Mouse (Mus musculus): ENCODE results near the gene Idua. TPM values are rescaled to one million over a fixed set of nuclear protein-coding genes. Genes with fewer than 3 reads are reported as not detected.

The Idua gene
- polyA plus RNA-seq, 1 experiment from 2014 or later: 10.2 TPM

DNA sequence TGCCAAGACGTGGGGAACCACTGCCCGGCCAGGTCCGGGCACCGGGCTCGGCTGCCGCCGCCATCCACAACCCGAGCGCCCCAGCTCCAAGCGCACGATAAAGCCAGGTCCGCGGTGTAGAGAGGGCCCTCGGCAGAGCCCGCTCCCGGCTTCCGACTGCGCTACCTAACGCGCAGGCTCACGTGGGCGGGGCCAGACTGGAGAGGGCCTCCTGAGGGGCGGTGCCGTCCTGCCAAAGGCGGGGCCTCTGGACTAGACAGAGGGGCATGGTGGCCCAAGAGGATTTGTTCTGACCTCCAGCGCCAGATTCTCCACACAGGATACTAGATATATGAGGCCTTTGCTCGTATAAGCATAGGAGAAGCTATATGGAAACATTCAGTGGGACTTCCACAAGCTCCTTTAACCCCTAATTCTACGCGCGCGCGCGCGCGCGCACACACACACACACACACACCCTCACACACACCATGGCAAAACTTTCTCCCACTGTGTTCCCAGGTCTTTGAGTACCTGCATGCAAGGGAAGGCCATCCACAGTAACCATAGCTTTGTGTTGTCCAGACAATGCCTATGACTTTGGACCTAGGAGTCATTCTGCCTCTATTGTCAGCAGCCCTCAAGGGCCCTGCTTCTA is 619 bp downstream of the Idua start:
- H3K27me3 ChIP-seq (ENCODE audit: poor library complexity, severe bottlenecking): peaks cover 5% of the 10 kb centered on the region
- H3K27ac ChIP-seq: peak overlapping the region; percentile 88

DNA sequence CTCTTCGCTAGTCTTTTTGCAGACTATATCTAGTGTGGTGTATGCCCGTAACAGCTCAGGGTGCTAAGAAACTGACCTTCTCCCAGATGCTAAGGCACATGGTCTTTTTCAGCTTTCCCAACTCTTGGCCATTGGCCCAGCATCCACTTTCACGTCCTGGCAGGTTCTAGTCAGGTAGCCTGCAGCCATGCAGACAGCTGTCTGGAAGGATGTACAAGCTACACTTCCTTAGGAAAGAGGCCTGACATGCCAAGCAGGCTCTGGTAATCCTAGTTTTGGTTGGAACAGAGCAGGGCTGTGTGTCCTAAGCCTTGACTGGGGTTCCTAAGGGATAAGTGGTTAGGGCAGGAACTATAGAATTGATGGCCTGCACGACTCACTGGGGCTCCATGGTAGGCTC is 2.6 kb downstream of the Idua start:
- Histone ChIP-seq H3K27ac (no peak overlapping the region), H3K36me3 (replicated peaks) (peaks cover under 1% of the 10 kb centered on the region; the same call in 1 of the 2 replicates), H3K27me3 (ENCODE audit: poor library complexity, severe bottlenecking) (peaks cover 5% of the 10 kb centered on the region), H3K4me1 (peaks cover 30% of the 10 kb centered on the region), H3K4me3 (no peak overlapping the region), H3K9me3 (no peaks in the 10 kb centered on the region)
- no peak for DNase-seq (ENCODE audit: extremely low spot score, low spot score)
- WGBS: 88% methylated on average over 4 of the region's 4 CpGs

More for the DNA sequence above, 619 bp downstream of the Idua start:
- DNase-seq (ENCODE audit: extremely low spot score, low spot score): peak; percentile 84
- WGBS: 12% methylated on average over 36 of the region's 36 CpGs
- H3K9me3 ChIP-seq: no peaks in the 10 kb centered on the region
- H3K4me3 ChIP-seq: peak overlapping the region; percentile 88
- H3K36me3 ChIP-seq (replicated peaks): peaks cover 19% of the 10 kb centered on the region
- peaks cover 30% of the 10 kb centered on the region for H3K4me1 ChIP-seq

DNA sequence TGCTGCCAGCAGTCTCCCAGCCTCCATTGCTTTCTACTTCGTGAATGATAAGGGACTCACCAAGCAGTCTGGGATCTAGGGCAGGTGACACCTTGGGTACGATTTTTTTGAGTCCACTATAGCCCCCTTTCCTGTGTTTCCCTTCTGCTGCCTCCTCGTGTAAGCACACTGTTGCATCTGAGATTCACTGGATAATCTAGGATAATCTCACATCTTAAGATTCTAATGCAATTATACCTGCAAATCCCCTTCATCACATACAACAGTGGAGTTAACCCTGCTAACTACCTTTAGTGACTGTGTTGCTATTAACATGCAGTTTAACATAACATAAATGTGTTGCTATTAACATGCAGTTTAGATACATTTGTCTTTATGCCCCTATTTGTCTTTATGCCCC is 4.9 kb downstream of the Idua start:
- H3K9me3 ChIP-seq: no peaks in the 10 kb centered on the region
- no peak overlapping the region for H3K27ac ChIP-seq
- peaks cover 5% of the 10 kb centered on the region for H3K27me3 ChIP-seq (ENCODE audit: poor library complexity, severe bottlenecking)
- H3K36me3 ChIP-seq (replicated peaks): no peaks in the 10 kb centered on the region
- H3K4me3 ChIP-seq: no peak overlapping the region
- 61% methylated on average over 3 of the region's 3 CpGs for WGBS
- peaks cover 26% of the 10 kb centered on the region for H3K4me1 ChIP-seq
- DNase-seq (ENCODE audit: extremely low spot score, low spot score): no peak

DNA sequence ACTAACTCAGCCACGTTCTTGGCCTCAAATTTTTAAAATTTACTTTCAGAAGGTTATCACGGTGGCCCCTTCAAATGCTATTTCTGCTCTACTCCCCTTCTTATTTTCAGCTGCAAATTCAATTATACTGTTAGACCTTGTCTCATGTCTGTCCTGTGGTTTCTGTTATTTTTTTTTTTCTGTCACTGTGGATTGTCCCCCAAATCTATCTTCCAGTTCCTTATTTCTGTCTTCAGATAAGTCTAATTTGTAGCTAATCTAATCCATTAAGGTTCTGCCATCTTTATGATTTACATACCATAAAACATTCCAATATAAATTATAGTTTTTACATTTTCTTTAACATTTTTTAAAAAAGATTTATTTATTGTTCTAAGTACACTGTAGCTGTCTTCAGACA is 7.2 kb downstream of the Idua start:
- Histone ChIP-seq H3K27me3 (ENCODE audit: poor library complexity, severe bottlenecking) (peaks cover 5% of the 10 kb centered on the region), H3K27ac (no peak overlapping the region), H3K36me3 (replicated peaks) (peaks cover 12% of the 10 kb centered on the region), H3K9me3 (no peaks in the 10 kb centered on the region), H3K4me3 (no peak overlapping the region), H3K4me1 (peaks cover 20% of the 10 kb centered on the region)
- WGBS: 92% methylated on average over 2 of the region's 2 CpGs
- DNase-seq (ENCODE audit: extremely low spot score, low spot score): no peak

DNA sequence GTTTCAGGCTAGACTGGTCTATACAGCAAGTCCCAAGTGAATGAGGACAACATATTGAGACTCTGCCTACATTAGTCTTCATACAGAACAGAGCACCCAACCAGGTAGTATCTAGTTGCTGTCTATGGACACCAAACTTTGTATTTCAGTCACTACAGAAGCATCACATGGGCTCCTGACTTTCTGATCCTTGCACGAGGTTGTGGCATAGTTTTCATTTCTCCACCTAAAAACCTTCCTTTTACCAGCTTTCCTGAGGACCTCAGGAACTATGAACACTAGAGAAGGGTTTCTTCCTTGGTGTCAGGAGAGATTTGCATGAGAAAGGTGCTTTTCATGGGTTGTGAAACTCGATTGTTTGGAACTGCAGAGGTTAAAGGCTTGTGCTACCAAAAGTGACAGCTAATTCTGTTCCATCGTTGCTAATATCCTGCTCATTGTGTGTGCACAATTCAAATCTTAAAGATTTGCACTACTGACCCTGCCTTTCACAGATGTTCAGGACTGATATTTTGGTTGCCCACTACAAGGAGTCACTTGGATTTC is 8.3 kb downstream of the Idua start:
- Histone ChIP-seq H3K27ac (peak overlapping the region; percentile 93), H3K9me3 (no peaks in the 10 kb centered on the region), H3K27me3 (ENCODE audit: poor library complexity, severe bottlenecking) (no peaks in the 10 kb centered on the region), H3K36me3 (replicated peaks) (peaks cover 22% of the 10 kb centered on the region), H3K4me1 (peaks cover 20% of the 10 kb centered on the region), H3K4me3 (peak overlapping the region; percentile 60)
- DNase-seq (ENCODE audit: extremely low spot score, low spot score): no peak
- WGBS: 21% methylated on average over 3 of the region's 3 CpGs

DNA sequence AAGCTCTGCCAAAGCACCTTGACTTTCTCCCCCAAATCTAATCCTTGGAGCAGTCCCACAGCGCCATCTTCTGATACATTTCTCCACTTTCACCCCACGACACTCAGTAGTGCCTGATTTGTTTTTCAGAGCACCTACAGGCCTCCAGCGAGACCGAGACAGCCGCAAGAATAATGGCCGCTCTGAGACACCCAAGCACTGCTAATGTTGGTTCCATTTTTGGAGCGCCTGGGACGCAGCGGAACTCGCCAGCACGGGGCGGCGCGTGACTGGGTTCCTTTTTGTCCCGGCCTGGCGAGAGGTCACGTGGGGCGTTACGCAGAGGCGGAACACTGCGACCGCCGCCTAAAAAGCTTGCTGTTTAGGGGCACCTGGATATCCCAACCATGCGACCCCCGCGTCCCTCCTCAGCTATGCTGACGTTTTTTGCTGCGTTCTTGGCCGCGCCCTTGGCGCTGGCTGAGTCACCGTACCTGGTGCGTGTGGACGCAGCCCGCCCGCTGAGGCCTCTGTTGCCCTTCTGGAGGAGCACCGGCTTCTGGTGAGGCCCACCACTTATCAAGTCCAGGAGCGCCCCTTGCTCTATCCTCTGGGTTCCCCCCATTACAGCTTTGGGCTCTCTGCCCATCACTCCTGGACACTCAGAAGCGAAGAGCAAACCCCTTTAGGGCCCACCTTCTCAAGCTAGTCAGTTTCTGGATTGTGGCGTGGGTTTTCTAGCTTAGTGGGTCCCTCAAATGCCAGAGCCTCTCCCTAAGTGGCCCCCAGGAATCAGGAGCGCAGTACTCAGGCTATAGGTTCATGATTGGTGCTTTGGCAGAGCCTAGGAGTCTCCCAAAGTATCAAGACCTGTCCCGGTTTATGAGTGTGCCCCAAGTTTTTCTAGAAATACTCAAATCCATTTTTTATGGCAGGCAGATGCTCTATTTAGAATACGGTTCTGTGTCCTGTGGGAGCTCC is 9.1 kb downstream of the Idua start, which contains the start of gene Dgkq:
TSS of gene Dgkq (minus strand) at position 696 of the 960 bp plus-strand sequence.
- H3K9me3 ChIP-seq: no peaks in the 10 kb centered on the region
- peaks cover 20% of the 10 kb centered on the region for H3K4me1 ChIP-seq
- peaks cover 28% of the 10 kb centered on the region for H3K36me3 ChIP-seq (replicated peaks)
- H3K4me3 ChIP-seq: peak within 1 kb of the TSS; percentile 60
- WGBS: 7% methylated on average over 43 of the region's 43 CpGs
- peak within 1 kb of the TSS; percentile 93 for H3K27ac ChIP-seq
- DNase-seq (ENCODE audit: extremely low spot score, low spot score): peak; percentile 83
- H3K27me3 ChIP-seq (ENCODE audit: poor library complexity, severe bottlenecking): no peaks in the 10 kb centered on the region

DNA sequence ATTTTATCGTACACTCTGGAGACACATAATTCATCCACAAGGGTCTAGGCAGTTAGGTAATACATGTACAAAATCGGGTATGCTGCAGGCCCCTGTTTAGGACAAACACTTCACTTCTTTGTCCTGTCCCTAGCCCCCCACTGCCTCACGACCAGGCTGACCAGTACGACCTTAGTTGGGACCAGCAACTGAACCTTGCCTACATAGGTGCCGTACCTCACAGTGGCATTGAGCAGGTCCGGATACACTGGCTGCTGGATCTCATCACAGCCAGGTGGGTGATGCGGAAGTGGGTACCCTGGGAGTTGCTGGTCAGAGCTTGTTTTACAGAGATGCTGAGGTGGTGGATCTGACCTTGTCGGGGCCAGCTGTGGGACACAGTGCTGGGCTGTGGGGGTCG is 9.9 kb downstream of the Idua start:
- Histone ChIP-seq H3K27me3 (ENCODE audit: poor library complexity, severe bottlenecking) (no peaks in the 10 kb centered on the region), H3K9me3 (no peaks in the 10 kb centered on the region), H3K27ac (peak overlapping the region; percentile 93), H3K36me3 (replicated peaks) (peaks cover 28% of the 10 kb centered on the region), H3K4me1 (peaks cover 20% of the 10 kb centered on the region), H3K4me3 (peak overlapping the region; percentile 60)
- DNase-seq (ENCODE audit: extremely low spot score, low spot score): no peak
- 83% methylated on average over 9 of the region's 9 CpGs for WGBS

DNA sequence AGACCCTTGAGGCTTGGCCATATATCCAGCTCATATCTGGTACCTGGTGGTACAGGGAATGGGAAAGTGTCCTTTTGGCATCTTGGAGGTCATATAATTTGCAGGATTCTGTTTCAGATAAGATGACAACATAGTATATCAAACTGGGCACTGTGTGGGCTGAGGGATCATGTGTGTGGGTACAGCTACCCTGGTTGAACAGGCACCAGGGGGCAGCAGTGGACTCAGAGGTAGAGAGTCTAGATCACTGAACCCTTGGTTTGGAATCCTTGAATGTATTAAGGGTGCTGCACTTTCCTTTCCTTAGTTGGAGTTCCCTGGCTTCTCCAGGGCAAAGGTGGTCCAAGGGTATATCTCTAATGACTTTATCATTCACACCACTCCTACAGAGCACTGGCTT is 10.7 kb downstream of the Idua start:
- no peak for DNase-seq (ENCODE audit: extremely low spot score, low spot score)
- Histone ChIP-seq H3K27ac (no peak overlapping the region), H3K4me3 (no peak overlapping the region; the same call in 1 of the 2 replicates), H3K36me3 (replicated peaks) (peaks cover 28% of the 10 kb centered on the region), H3K4me1 (peaks cover 20% of the 10 kb centered on the region), H3K9me3 (no peaks in the 10 kb centered on the region), H3K27me3 (ENCODE audit: poor library complexity, severe bottlenecking) (no peaks in the 10 kb centered on the region)

DNA sequence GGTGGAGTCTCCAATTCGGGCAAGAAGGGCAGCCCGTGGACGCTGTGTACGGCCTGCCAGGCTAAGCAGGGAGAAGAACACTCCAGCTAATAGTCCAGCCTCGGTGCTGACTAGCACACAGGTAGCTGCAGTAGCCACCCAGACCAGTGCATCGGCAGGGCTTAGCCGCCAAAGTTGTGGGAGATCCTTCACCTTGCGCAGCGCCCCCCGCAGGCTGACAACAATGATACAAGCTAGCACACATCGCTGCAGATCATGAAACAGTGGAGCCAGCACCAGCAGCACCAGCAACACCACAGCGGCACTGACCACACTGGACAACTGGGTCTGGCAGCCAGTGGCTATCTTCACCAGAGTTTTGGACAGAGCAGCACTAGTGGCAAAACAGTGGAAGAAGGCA is 11.6 kb downstream of the Idua start:
- Histone ChIP-seq H3K27ac (no peak overlapping the region), H3K4me1 (peaks cover 25% of the 10 kb centered on the region), H3K4me3 (no peak overlapping the region), H3K9me3 (no peaks in the 10 kb centered on the region), H3K36me3 (replicated peaks) (peaks cover 28% of the 10 kb centered on the region), H3K27me3 (ENCODE audit: poor library complexity, severe bottlenecking) (no peaks in the 10 kb centered on the region)
- 95% methylated on average over 12 of the region's 12 CpGs for WGBS
- no peak for DNase-seq (ENCODE audit: extremely low spot score, low spot score)

DNA sequence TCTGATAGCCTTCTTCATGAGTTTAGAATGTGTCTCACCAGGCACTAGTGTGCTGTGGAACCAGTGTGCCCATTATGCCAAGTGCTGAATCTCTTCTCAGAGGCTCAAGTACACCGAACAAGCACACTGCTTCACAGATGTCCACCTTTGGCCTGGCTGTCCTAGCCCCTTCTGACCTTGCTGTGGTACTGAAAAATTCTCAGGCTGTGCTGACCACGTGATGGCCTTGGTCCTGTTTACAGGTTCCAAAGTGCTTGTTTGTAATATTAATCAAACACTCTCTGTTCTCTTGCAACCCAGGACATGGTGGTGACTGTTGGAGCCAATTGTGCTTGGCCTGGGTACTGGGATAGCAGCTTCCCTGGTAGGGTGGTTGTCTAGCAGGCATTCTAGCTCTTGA is 14.5 kb downstream of the Idua start:
- peaks cover 28% of the 10 kb centered on the region for H3K36me3 ChIP-seq (replicated peaks)
- no peaks in the 10 kb centered on the region for H3K9me3 ChIP-seq
- H3K4me1 ChIP-seq: peaks cover 27% of the 10 kb centered on the region
- no peak for DNase-seq (ENCODE audit: extremely low spot score, low spot score)
- no peak overlapping the region for H3K27ac ChIP-seq
- WGBS: 91% methylated on average over 2 of the region's 2 CpGs
- no peak overlapping the region for H3K4me3 ChIP-seq
- H3K27me3 ChIP-seq (ENCODE audit: poor library complexity, severe bottlenecking): no peaks in the 10 kb centered on the region

DNA sequence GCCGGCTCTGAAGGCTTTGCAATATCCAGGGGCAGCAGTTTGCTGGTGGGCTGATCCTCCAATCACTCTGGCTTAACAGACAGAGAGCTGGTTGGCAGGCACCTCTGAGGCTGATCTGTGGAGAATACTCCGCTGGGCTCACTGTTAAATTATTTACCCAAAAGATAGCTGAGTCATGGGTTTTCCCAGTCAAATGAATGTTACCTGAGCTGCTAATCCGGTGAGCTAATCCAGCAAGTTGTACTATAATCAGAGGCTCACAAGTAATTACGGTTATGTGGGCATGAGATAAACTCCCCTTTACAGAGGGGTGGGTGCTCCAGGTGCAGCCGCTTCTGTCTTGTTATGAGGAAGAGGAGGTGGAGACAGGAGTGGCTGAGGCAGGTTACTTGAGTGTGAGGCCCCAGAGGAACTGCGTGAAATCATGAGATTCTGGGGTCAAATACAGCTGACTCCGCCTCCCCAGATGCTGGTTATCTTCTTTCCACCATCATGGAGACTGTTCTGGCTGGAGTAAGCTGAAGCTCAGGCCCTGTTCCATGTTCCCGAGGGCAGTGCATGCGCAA is 15.2 kb downstream of the Idua start, which contains the start of gene Slc26a1:
TSS of gene Slc26a1 (minus strand) at position 319 of the 566 bp plus-strand sequence.
- peak within 1 kb of the TSS; percentile 6; the same call in 1 of the 2 replicates for H3K27ac ChIP-seq
- no peaks in the 10 kb centered on the region for H3K27me3 ChIP-seq (ENCODE audit: poor library complexity, severe bottlenecking)
- no peaks in the 10 kb centered on the region for H3K9me3 ChIP-seq
- no peak within 1 kb of the TSS for H3K4me3 ChIP-seq
- WGBS: 78% methylated on average over 9 of the region's 9 CpGs
- H3K4me1 ChIP-seq: peaks cover 20% of the 10 kb centered on the region
- H3K36me3 ChIP-seq (replicated peaks): peaks cover 30% of the 10 kb centered on the region
- DNase-seq (ENCODE audit: extremely low spot score, low spot score): no peak

DNA sequence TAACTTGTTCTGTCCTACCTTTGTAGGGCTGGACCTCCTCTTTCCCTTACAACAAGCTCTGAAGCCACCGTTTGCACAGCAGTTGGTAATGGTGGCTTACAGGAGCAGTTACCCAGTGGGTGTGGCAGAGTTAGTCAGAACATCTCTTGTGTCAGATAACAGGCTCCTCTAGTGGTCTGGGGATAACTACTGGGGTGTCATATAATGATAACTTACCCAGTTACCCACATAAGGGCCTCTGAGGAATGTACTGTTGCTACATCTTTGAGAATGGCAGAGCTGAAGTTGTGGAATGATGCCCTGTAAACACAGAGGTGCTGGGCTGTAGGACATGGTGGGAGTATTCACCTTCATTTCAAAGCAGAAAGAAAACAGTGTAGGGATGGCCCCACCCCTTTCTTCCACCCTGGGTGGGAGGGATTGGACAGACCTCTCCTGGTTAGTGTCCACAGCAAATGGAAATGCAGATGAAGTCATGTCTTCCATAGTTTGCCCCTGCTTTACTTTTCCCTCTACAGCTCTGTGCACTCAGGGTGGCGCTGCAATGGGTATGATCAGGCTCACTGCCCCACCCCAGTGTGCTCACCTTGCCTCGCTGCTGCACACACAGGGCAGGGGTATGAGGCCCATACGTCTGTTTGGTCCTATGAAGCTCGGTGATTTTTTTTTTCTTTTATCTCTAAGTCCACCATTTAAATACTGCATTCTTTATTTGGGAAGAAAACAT is 16.8 kb downstream of the Idua start:
- Histone ChIP-seq H3K36me3 (replicated peaks) (peaks cover 25% of the 10 kb centered on the region), H3K27ac (peak overlapping the region; percentile 89), H3K9me3 (no peaks in the 10 kb centered on the region), H3K27me3 (ENCODE audit: poor library complexity, severe bottlenecking) (no peaks in the 10 kb centered on the region), H3K4me1 (peaks cover 17% of the 10 kb centered on the region), H3K4me3 (peak overlapping the region; percentile 50)
- DNase-seq (ENCODE audit: extremely low spot score, low spot score): no peak
- 14% methylated on average over 5 of the region's 5 CpGs for WGBS

All from forebrain, embryonic 10.5 days (tissue).